Mouse (Mus musculus) cerebellum, postnatal 14 days (tissue): ENCODE measurements around the gene Zfp366.
"Not testable (repeated sequence)": the region's sequence is repeated elsewhere in the genome, so short reads cannot be mapped to it uniquely, and the experiment has no call there.

ENCODE experiments used
- DNase-seq, 2 experiments: peaks; one replicate each; pipeline ENCODE4 v3.0.0; 2021; ENCODE audit warnings: mixed read lengths in 2 of 2

Gene Zfp366

DNA sequence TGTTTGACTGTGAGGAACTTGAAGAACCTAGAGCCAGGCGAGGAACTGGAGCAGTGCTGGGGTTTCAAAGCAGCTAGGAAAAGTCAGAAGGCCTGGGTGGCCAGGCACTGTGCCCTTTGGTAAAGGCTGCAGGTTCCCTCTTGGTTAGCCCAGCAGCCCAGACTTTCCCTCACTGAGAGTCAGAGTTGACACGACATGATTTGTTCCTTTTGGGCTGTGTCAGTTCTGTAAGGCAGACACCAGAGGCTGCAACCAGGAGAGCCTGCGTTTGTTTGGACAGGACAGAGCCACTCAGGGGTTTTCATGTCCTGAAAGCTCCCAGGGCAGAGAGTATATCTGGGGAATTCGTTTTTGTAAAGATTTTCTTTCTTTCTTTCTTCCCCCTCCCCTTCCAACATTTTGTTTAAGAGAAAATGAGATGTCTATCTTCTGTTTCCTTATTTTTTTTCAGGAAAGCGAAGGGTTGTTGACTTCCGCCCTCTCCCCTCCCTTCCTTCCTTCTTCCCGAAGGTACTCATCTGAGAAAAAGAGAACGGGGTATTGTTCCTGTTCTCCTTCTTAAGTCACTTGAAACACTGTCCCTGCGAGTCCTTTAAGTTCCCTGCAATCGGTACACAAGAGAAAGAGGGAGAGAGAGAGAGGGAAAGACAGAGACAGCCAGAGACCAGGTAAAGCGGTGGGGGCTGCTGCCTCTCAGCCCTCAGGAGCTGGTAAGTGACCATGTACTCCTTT is at the start of gene Zfp366:
TSS of gene Zfp366 (plus strand) at position 669 of the 732 bp plus-strand sequence.
- DNase-seq = no peak

DNA sequence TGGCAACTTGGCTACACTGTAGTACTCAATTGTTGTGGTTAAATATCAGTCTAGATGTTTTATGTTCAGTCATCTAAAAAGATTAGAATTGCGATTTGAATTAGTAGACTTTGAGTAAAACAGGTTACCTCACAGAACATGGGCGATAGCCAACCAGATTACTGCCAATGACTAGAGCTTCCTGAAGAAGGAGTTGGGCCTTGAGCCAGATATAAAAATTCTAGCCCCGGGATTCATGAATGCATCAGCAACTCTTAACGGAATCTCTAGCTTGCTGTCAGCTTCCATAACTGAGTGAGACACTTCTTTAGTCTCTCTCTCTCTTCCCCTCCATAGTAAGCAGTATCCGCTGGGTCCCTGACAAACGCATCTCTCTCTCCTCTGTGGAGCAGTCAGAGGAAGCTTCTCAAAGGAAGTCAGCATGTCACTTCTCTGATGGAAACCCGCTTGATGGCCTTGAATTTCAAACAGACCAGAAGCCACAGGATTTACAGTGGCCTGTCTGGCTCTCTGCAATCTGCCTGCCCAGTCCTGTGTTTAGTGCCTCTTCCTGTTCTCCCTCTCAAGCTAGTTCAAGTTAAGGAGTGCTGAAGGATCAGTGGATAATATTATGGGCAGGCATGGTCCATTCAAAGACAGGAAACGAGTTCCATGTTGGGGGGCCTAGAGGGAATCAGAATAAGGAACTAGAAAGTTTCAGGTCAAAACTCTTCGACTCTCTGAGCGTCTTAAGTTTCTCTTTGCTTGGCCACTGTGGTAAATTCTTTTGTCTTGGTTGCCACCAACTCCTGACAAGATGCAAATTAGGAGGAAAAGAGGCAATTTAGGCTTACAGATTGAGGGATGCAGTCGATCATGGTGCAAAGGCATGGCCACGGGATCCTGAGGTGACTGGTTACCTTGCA is 46.0 kb upstream of the Zfp366 start:
- DNase-seq = peak; percentile 36 to 37

GRCm38 (mm10) chr13:99146355-99146871 is 38.2 kb upstream of the Zfp366 start:
- no peak for DNase-seq

GRCm38 (mm10) chr13:99147645-99148111 is 36.9 kb upstream of the Zfp366 start:
- no peak for DNase-seq

DNA sequence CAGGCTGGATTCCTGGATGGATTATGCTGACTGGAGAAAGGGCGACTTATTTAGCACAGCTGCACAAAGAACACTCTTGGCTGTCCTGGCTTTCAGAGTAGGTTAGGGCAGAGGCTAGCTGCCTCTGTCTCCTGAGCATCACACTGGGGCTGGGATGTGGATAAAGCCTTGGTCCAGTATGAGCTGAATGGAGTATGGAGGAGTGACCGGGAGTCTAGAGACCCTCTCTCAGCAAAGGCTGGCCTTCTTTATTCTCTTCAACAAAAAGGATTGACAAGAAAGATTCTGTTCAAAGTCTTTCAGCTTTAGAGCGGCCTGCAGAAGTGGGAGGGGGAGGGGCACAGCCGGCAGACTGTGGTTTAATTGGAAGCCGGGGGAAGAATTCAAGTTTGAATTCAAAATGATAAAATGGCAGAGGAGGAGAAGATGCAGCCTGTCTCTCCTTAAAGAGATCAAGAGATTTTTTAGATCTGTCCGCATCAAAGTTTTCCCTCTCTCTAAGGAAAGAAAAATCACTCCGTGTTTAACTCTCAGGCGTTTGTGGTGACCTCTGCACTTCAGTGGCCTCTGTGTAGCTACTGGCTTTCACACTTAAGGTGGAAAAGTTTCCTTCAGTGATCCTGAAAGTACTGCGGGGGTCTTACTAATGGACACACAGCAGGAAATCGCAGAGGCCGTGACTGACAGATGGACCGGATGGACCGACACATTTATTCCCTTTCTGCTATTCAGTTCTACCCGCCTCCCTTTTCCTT is 34.9 kb upstream of the Zfp366 start:
- no peak for DNase-seq

- no peak for DNase-seq
Observed at GRCm38 (mm10) chr13:99150626-99151025, 34.0 kb upstream of the Zfp366 start.

DNA sequence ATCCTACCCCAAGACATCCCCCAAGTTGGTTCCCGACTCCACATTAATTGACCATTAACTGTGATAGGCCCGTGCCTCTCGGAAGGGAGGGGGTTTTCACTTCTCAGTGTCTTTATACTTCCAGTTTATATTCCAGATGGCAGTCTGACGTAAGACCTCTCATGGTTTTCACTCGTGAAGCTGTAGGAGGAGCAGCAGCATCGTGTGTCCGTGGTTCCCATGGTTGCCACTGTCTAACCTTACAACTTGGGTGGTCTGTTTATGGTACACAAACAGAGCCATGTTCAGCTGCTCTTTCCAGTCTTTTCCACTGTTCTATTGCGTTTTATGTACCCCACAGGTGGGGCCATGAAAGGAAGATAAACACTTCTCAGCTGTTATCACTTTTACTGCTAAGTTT is 33.5 kb upstream of the Zfp366 start:
- DNase-seq = no peak

GRCm38 (mm10) chr13:99152305-99152930 is 32.2 kb upstream of the Zfp366 start:
- peak; percentile 21 to 37 for DNase-seq

- DNase-seq = no peak
Observed at GRCm38 (mm10) chr13:99157709-99158108, 26.9 kb upstream of the Zfp366 start.

DNA sequence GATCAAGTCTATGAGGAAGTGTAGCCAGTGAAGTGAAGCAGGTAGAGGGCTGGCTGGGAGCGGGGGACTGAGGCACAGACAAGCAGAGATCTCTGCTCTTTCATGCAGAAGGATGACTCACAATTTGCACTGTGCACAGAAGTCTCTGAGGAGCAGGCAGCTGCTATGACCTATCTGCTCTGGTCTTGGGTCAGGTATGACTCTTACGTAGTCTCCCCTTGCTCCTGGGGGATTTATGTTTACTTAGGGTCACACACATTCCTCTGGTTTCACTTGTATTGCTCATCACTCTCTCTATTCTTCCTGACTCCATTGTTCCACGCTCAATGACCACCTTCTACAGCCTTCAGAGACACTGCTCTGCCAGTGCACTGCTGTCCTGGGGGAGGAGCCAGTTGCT is 25.9 kb upstream of the Zfp366 start:
- DNase-seq = no peak

GRCm38 (mm10) chr13:99163071-99163470 is 21.6 kb upstream of the Zfp366 start:
- no peak for DNase-seq

DNA sequence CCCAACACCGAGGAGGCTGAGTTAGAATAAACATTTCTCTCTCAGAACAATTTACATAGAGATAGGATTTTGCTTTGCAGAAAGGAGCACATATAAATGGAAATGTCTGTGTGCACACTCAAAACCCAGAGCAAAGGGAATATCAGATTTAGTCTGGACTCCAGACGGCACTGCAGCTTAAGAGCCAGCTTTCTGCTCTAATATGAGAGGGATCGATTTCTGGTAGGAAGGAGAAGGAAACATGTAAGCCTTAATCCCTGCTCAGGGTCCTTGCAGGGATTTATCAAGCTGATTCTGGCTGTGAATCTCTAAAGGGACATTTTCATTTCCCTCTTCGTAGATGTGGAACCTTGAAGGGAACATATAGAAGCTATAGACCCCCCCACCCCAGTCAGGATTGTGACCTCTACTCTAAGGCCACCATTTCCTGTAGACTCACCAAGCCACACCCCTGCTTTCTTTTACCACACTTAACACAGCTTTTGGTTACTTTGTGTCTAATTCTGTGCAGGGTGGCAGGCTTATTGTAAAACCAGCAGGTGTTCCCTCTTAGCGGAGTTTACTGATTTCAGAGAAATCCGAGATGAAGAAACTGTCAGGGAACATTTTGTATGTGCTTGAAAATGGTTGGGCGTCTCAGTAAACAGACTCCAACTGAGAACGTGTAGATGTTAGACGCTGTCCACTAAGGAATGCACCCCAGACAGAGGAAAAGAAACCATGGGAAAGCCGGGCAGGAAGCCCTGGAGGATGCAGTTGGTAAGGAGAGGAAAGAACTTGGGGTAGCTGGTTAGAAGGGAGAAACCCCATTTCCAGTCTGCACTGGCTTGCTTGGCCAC is 20.9 kb upstream of the Zfp366 start:
- DNase-seq = no peak

GRCm38 (mm10) chr13:99164360-99164759 is 20.3 kb upstream of the Zfp366 start:
- no peak for DNase-seq

- DNase-seq = peak; percentile 14 to 21
Observed at GRCm38 (mm10) chr13:99169401-99169800, 15.2 kb upstream of the Zfp366 start.

- no peak for DNase-seq
Observed at GRCm38 (mm10) chr13:99170337-99170736, 14.3 kb upstream of the Zfp366 start.

DNA sequence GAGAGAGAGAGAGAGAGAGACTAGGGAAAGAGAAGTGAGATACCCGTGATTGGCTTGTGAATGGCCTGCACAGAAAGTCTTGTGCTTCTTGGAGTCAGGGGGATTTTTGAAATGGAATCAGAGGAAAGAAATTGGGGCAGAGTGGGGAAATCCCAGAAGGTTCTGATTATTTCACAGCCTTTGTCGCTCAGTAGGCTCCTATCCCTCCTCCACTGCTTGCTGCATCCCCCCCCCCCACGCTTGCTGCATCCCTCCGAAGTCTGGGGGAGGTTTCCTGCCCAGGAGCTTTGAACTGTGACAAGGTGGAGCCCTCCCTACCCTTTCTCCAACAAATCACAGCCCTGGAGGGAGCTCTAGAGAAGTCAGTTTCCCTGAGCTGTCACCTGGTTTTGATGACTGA is 10.8 kb upstream of the Zfp366 start:
- no peak for DNase-seq

GRCm38 (mm10) chr13:99182828-99183227 is 1.8 kb upstream of the Zfp366 start:
- DNase-seq = not testable (repeated sequence)

DNA sequence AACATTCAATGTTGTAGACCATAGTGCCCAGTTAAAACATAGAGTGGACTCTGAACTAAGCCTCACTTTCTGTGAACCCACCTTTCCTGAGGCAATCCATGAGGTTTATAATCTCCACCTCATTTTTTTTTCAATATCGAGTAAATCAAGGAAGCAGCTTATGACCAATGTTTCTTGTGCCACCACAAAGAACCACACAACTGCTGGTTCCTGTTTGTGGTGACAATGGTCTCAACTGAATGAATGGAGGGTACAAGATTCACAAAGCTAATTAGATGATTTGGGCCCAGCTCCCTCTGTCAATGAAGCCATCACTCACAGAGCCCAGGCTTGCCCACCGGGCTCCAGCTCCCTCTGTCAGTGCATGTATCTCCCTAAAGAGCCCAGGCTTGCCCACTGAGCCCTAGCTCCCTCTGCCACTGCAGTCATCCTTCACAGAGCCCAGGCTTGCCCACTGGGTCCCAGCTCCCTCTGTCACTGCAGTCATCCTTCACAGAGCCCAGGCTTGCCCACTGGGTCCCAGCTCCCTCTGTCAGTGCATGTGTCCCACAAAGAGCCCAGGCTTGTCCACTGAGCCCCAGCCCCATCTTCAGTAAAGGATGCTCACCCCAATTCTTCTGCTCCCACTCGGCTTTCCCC is 1.2 kb upstream of the Zfp366 start:
- no peak for DNase-seq

DNA sequence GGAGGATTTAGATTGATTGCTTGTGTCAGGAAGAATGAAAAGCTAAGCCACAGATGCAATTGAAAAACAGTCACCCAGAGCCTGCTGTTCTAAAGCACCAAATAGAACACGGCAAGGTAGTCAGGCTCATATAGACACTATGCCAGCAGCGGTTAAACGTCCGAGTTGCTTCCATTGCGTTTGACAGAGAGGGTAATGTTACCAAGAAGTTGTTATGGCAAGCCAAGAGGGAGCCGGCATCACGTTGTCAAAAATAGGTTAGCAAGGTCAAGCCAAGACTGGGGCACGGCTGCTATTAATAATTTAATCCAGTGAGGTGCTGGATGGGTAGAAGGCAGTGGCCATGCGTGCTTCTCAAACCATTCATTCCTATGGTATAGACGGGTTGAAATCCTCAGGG is 950 bp downstream of the Zfp366 start:
- DNase-seq = no peak

DNA sequence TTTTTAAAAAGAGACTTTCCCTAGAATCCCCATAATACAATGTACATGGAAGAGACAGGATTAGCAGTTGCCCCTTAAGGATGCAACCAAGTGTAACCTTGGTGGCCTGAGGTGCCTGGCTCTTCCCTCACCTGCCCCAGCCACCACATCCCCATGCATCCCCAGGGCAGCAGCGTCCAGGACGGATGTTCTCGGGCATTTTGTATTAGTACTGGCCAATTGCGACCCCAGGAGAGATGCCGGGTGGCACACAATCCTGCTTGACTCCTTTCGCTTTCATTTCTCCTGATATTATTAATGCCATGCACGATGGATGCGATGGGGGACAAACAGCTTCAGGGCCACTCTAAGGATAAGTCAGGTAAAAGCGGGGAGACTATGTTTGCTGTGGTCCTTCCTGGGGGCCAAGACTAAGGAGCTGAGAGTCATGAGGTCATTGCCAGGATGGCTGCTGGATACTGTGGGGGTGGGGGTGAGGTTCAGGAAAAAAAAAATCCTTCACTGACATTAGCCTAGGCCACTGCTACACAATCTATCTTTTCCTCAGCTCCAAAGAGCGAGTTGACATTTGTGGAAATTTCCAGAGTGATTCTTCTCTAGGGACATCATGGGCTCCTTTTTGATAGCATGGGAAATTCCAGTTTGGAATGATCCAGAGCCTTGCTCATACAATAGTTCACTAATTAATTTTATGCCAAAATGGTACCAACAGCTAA is 1.7 kb downstream of the Zfp366 start:
- DNase-seq = no peak
